Mouse (Mus musculus) ES-Bruce4 (cell line): Measurements from ENCODE around the gene Tarbp1. TPM values are rescaled to one million over a fixed set of nuclear protein-coding genes. Genes with fewer than 3 reads are reported as not detected.

Source experiments
- H3K27ac ChIP-seq: 2 replicates; pipeline ENCODE4 v1.5.1; 2012; ENCODE audit warnings: low read length, inconsistent platforms; ENCODE audit not compliant: insufficient read depth
- H3K27me3 ChIP-seq: 2 replicates; pipeline ENCODE4 v1.6.1; 2012; ENCODE audit warnings: mild to moderate bottlenecking, low read length, inconsistent platforms; ENCODE audit not compliant: control insufficient read depth, poor library complexity, insufficient read depth, severe bottlenecking
- H3K36me3 ChIP-seq: 2 replicates; pipeline ENCODE4 v1.6.1; 2012; ENCODE audit warnings: inconsistent platforms, mild to moderate bottlenecking, low read length, moderate library complexity; ENCODE audit not compliant: control insufficient read depth, poor library complexity, insufficient read depth, severe bottlenecking
- H3K4me1 ChIP-seq: one replicate; pipeline ENCODE4 v1.8.1; 2011; ENCODE audit warnings: low read length; ENCODE audit not compliant: control insufficient read depth, insufficient read depth
- H3K4me3 ChIP-seq: 2 replicates; pipeline ENCODE4 v1.5.1; 2011; ENCODE audit warnings: low read depth, mild to moderate bottlenecking, low read length
- H3K9ac ChIP-seq: 2 replicates; pipeline ENCODE4 v1.6.1; 2012; ENCODE audit warnings: low read depth, mild to moderate bottlenecking, inconsistent platforms; ENCODE audit not compliant: poor library complexity, severe bottlenecking
- H3K9me3 ChIP-seq: replicated peaks from 2 replicates; pipeline ENCODE4 v1.6.1; 2012; ENCODE audit warnings: mild to moderate bottlenecking, low read length, inconsistent platforms; ENCODE audit not compliant: control insufficient read depth, poor library complexity, insufficient read depth, severe bottlenecking
- CTCF ChIP-seq: IDR thresholded peaks from one replicate; pipeline ENCODE4 v1.8.1; 2011; ENCODE audit warnings: low read depth, low read length
- EP300 ChIP-seq: IDR thresholded peaks from 2 replicates; pipeline ENCODE4 v1.6.1; 2011; ENCODE audit warnings: low read depth, low read length; ENCODE audit not compliant: insufficient read depth
- POLR2A ChIP-seq: IDR thresholded peaks from one replicate; pipeline ENCODE4 v1.8.1; 2011; ENCODE audit warnings: low read length; ENCODE audit not compliant: insufficient read depth
- polyA plus RNA-seq: library from polyadenylated mRNA; stranded (reverse); fragments of >200 nt; gene quantifications from 2 replicates; pipeline ENCODE4 v1.2.4, GENCODE M21; 2011; ENCODE audit warnings: low read depth; ENCODE audit not compliant: missing spikeins, insufficient read depth, insufficient read length

Tarbp1 gene
- polyA plus RNA-seq, 1 experiment = 13.8 TPM

DNA sequence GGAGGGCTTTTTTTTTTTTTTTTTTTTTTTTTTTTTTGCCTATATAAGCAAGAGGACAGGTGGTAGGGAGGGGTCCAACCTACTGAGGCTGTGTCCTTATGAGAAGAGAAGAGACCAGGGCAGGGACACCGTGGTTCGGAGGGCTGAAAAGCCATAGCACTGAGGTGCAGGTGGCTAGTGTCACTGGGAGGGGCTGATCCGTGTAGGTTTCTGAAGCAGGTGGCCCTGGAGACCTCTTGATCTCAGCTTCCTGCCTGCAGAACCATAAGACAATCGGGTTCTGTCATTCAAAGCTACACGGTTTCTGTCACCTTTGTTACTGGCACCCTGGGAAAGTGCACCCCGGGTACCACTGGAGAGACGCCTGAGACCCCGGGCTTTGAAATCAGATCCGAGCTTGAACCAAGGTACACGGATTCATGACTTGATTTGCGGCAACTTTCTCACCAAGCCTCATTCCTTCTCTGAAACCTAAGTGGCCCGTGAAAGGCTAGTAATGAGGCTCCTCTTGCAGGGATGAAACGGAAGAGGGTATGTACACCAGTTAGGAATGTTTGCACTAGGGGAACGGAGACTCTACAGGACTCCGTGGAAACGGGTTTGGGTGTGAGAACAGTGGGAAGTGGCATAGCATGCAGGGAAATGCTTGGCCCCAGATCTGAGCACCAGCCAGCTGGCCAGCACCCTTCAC is 29.8 kb upstream of the Tarbp1 start:
- no peak overlapping the region for H3K9ac ChIP-seq
- H3K27me3 ChIP-seq = no peaks in the 10 kb centered on the region
- peaks cover 3% of the 10 kb centered on the region for H3K9me3 ChIP-seq
- H3K36me3 ChIP-seq = no peaks in the 10 kb centered on the region
- no peaks in the 10 kb centered on the region for H3K4me1 ChIP-seq
- no peak overlapping the region for H3K27ac ChIP-seq
- no peak overlapping the region for H3K4me3 ChIP-seq
- no peak for TF ChIP-seq EP300

DNA sequence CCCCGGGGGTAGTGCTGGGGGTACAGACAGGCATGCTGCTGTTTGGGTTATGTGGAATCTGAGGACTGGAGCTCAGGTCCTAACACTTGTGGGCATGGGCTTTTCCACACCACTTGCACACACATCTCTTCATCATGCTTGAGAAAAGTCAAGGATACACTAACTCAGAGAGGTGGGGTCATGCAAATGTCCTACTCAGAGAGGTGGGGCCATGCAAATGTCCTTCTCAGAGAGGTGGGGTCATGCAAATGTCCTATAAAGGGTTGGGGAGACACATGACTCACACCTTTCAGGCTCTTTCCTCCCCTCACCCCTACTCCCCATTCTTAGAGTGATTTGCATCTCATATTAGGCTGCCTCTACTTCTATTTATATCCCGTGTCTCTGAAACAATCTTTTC is 27.9 kb upstream of the Tarbp1 start:
- Histone ChIP-seq H3K4me3 (no peak overlapping the region), H3K9me3 (peaks cover 3% of the 10 kb centered on the region), H3K27me3 (no peaks in the 10 kb centered on the region), H3K27ac (no peak overlapping the region), H3K4me1 (no peaks in the 10 kb centered on the region), H3K36me3 (no peaks in the 10 kb centered on the region), H3K9ac (no peak overlapping the region)
- TF ChIP-seq CTCF (no peak), POLR2A (no peak), EP300 (no peak)

DNA sequence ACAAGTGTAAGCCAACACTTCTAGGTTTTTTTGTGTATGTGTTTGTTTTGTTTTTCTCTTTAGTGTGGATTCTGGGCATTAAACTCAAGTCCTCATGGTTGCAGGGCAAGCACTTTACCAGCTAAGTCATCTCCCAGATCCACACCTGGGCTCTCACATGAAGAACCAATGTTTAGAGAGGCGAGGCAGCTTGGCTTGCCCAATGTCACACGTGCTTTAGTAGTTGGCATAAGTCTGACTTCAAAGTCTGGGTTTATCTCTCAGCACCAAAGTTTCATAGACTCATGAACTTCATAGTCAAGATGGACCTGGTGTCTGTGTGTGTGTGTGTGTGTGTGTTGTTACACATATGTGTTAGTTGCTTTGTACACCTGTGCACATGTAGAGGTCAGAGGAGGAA is 24.5 kb upstream of the Tarbp1 start:
- Histone ChIP-seq H3K36me3 (no peaks in the 10 kb centered on the region), H3K4me3 (no peak overlapping the region), H3K27me3 (no peaks in the 10 kb centered on the region), H3K27ac (no peak overlapping the region), H3K9me3 (no peaks in the 10 kb centered on the region), H3K4me1 (no peaks in the 10 kb centered on the region), H3K9ac (no peak overlapping the region)
- TF ChIP-seq EP300 = no peak
- TF ChIP-seq POLR2A = no peak

DNA sequence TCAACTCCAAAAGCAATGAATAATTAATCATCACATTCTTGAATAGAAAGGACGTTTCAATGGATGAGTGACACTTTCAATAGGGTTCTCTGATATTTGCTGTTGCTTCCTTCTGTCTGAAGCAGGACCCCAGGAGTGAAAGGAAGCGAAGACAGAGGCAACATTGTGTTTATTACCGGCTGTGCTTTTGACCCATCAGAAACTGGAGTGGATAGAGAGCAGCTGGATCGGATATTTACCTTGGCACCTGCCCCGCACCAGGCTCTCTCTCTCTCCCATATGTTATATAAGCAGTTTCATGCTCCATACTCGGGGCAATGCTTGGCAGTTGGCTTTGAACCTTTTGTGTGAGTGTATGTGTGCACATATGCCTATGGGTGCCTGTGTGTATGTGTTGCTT is 23.6 kb upstream of the Tarbp1 start:
- Histone ChIP-seq H3K4me3 (no peak overlapping the region), H3K9me3 (no peaks in the 10 kb centered on the region), H3K27ac (no peak overlapping the region), H3K9ac (no peak overlapping the region), H3K36me3 (no peaks in the 10 kb centered on the region), H3K4me1 (no peaks in the 10 kb centered on the region), H3K27me3 (no peaks in the 10 kb centered on the region)
- TF ChIP-seq POLR2A (no peak), EP300 (no peak), CTCF (no peak)

DNA sequence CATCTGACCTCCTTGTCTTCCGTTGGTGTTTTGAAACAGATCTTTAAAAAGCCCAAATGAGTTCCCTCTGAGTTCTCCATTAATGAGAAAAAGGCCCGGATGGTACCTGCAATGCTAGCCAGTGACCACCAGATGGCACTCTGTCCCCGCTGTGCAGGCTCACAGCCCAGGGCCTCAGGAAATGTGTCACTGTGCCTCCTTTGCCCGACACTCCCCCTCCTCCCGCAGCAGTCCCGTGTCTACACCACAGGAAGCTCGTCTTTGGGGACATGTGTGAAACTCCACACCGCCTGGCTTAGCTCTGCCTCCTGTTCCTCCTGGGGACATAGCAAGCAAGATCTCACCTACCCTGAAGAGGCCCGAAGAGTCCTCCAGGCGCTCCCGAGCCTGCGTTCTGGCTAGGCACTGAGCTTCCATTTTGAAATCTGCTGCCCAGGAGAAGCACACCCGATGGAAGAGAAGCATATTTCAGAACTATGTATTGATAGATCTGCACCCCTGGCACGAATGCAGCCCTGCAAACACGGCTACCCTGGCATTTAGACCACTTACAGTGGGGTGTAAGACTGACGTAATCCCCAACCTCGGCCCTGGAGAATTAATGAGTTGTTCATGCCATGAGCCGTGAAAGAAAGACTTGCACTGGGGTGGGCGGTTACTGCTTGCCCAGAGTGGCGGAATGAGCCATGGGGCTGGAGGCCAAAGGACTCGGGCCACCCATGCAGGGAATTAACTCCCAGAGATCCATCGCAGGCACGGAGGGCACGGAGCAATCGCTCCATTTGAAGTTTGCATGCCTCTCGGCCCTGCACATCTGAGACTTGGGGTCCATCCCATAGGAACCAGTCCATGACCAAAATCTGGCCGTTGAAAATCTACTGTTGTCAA is 22.9 kb upstream of the Tarbp1 start:
- H3K9me3 ChIP-seq = no peaks in the 10 kb centered on the region
- H3K4me3 ChIP-seq = peak overlapping the region; percentile 48
- no peaks in the 10 kb centered on the region for H3K36me3 ChIP-seq
- H3K27ac ChIP-seq = no peak overlapping the region
- peak overlapping the region; percentile 43 for H3K9ac ChIP-seq
- H3K27me3 ChIP-seq = no peaks in the 10 kb centered on the region
- no peaks in the 10 kb centered on the region for H3K4me1 ChIP-seq
- TF ChIP-seq EP300 (peak; percentile 74; the same call in 1 of the 2 replicates), CTCF (peak; percentile 99), POLR2A (no peak)

DNA sequence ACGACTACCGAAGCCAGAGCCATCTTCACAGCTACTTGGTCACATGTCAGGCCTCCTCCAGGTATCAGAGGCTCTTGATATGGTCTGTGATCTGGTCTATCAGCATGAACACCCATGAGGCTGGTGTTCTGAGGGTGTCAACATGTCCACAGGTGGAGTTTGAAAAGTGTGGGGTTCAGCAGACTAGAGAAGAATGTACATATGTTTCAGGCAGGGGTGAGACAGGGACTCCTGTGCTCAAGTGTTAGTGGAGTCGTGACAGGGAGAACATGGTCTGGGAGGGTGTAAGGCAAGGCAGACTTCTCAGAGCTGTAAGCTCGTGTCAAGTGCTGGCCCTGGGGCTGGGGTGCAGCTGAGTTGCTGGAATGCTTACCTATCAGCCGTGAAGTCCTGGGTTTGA is 22.1 kb upstream of the Tarbp1 start:
- Histone ChIP-seq H3K27me3 (no peaks in the 10 kb centered on the region), H3K36me3 (no peaks in the 10 kb centered on the region), H3K9ac (no peak overlapping the region), H3K9me3 (no peaks in the 10 kb centered on the region), H3K4me1 (no peaks in the 10 kb centered on the region), H3K4me3 (no peak overlapping the region), H3K27ac (no peak overlapping the region)
- TF ChIP-seq POLR2A (no peak), CTCF (no peak), EP300 (no peak)
